Mouse (Mus musculus) heart, postnatal 25 days (tissue): ENCODE measurements around the gene Sp6. TPM values are rescaled to one million over a fixed set of nuclear protein-coding genes. Genes with fewer than 3 reads are reported as not detected.

ENCODE experiments used
- DNase-seq: peaks from one replicate; pipeline ENCODE4 v3.0.0; 2022; ENCODE audit warnings: low spot score
- intact Hi-C: fragments of 180-260 bp; cut with DNase I; formaldehyde crosslinking; loops from one replicate; pipeline ENCODE4 v1.15.1; 2025
- total RNA-seq, 2 experiments: library from RNA; stranded (reverse); gene quantifications; 2 replicates each; pipeline ENCODE4 v1.2.3; 2021

Gene Sp6
- total RNA-seq, 2 experiments from 2014 or later = 0.11 to 0.29 TPM

DNA sequence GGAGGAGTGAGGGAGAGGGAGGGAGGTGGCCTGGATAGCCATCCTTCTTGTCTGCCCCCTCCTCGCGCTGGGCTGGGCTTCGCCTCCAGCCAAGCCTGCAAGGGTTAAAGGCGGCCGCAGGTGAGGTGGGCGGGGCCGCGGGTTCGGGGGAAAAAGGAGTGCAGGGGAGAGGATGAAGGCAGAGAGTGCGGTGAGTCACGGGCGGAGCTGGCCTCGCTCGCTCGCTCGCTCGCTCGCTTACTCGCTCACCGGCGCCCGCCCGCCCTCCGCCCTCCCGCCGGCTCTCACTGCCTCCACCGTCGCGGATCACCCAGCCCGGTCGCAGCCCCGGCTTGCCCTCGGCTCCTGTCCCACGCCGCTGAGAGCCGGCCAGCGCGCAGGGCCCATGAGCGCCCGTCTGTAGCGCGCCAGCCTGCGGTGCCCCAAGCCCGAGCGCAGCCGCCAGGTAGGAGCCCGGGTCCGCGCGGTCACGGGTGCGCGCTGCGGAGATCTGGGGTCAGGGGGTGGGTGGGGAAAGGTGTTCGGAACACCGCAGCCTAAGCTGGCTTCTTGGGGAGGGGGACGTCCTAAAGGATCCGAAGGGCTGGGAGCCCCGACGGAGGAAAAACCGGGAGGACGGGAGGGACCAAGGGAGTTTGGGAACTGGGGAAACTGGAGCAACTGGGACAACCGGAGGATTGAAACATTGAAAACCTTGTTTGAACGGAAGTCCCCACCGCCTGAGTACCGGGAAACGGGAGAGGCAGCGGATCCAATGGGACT is 5.6 kb downstream of the Sp6 start:
- intact Hi-C loops = no loop called here

DNA sequence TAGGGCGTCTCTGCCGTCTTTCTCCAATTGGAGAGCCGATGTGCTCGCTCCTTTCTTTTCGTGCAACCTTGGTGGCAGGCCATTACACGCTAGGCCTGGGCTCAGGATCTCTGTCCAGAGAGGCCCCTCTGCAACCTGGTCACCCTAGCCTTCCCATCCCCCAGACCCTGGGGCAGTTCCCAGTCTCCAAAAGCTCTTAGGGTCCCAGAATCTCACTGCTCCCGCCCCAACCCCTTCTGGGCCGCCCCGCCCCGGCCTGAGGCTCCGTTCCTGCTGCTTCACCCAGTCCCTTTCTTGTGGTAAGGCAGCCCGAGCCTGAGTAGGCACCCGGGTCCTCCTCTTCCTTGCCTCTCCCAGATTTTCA is 6.1 kb downstream of the Sp6 start:
- intact Hi-C loops = no loop called here

More for the DNA sequence above, 5.6 kb downstream of the Sp6 start:
- DNase-seq = no peak

DNA sequence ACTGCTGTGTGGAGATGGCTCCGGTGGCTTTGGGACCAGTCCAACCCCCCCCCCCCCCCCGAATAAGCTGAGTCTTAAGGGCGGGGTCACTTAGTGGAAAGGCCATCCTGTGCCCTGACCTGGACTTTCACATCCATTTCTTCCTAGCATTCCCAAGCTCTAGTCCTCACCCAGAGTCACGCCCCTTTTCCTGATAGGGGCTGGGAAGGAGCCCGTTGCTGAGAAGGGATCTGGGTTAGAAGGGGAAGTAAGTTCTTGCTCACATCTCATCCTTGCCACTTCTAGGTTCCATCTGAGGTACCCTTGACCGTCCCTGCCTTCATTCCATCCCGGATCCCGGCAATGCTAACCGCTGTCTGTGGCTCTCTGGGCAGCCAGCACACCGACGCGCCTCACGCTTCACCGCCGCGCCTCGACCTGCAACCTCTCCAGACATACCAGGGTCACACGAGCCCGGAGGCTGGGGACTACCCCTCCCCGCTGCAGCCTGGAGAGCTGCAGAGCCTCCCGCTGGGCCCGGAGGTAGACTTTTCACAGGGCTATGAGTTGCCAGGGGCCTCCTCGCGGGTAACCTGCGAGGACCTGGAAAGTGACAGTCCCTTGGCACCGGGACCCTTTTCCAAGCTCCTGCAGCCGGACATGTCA is 8.0 kb downstream of the Sp6 start:
- intact Hi-C loops = loop anchor here (5.0 kb wide), 1 partner anchor 154 kb away; no protein-coding TSS in a partner anchor
- DNase-seq = no peak

More for the DNA sequence above, 6.1 kb downstream of the Sp6 start:
- no peak for DNase-seq

DNA sequence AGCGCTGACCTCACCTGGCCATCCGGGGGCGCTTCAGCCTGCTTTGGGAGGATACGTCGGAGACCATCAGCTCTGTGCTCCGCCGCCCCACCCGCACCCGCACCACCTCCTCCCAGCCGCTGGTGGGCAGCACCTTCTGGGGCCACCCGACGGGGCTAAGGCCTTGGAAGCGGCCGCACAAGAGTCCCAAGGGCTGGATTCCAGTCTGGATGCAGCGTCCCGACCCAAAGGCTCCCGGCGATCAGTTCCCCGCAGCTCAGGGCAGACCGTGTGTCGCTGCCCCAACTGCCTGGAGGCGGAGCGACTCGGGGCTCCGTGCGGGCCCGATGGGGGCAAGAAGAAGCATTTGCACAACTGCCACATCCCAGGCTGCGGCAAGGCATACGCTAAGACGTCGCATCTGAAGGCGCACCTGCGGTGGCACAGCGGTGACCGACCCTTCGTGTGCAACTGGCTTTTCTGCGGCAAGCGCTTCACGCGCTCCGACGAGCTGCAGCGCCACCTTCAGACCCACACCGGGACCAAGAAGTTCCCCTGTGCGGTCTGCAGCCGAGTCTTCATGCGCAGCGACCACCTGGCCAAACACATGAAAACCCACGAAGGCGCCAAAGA is 8.8 kb downstream of the Sp6 start:
- intact Hi-C loops = loop anchor here (2.0 to 5.0 kb wide), 2 partner anchors 105 to 155 kb away; partner anchors contain the start of gene Cdk5rap3
- peak; percentile 45 for DNase-seq

DNA sequence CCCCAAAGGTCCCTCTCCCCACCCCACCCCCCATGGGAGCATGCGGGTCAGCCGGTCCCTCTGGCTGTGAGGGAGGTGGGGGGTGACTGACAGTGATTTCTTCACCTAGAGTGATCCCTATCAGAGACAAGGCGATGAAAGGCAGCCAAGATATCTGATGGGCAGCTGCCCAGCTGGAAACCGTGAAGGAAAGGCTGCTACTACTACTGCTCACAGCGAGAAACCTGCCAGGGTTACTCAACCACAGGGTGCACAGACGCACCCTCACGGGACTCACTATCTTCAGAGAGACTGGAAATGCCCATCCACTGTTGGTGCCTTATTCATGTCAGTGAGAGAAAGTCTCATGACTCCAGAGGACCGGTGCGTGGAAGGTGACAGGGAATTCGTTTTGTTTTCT is 11.8 kb downstream of the Sp6 start:
- DNase-seq = no peak
- intact Hi-C loops = loop anchor here (5.0 kb wide), 1 partner anchor 158 kb away; no protein-coding TSS in a partner anchor

DNA sequence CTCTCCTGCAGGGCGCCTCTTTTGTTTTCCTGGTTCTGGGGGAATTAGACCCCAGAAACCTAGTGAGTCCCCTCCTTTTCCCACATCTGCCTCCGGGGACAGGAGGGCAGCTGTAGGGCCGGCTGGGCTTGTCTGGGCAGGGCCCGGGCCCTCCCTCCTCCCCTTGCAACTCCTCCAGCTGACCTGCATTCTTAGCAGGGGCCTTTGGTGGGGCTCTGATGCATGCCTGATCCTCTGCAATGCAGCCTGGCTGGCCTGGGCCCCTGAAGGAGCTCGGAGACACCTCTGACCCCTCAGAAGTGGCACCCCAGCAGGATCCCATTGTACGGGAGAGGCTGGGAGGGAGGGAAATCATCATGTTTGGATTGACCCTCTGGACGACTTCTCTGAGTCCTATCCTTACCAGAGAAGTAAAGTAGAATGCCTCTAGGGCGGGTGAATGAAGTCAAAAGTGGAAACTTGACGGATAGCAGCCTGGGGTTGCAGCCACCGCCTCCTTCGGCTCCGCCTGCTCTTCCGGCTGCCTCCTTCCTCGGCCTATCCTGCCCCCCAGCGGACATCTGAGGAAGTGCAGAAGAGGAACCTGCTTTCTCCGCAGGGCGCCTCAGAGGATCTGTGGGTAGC is 12.6 kb downstream of the Sp6 start:
- intact Hi-C loops = no loop called here
- DNase-seq = peak; percentile 64

DNA sequence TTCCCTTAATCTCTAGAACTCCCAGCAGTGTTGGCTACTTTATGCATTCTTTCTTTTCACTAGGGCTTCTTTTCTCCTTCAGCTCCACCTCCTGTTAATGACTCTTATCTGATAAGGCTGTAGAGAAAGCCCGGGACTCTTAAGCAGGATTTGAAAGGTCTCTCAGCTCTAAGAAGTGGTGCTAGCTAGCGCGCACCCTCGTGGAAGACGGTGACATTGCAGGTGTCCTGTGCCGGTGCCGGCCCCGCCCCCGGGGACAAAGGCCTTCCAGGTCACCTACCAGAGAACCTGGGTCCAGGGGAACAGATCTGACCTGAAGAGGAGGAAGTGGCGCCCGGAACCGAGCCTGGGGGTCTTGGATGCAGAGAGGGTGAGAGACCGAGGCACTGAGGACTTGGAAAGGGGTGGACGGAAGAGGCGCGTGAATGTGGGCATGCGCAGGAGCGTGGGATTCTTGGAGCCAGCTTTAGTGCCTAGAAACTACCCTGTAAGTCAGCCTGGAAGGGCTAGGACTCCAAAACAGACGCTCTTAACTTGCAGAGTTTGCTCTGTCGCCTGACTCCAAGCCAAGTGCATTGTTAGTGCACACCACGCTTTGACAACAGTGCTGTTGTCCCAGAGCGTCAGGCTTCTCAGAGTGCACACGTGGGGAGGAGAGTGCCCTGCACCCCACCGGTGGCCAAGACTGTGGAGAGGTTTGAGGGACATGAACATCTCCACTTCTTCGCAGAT is 16.7 kb downstream of the Sp6 start, which contains the start of gene Scrn2:
TSS of gene Scrn2 (plus strand) at position 253 of the 732 bp plus-strand sequence.
- peak; percentile 67 for DNase-seq
- intact Hi-C loops = loop anchor here (2.0 kb wide), 1 partner anchor 111 kb away; no protein-coding TSS in a partner anchor

DNA sequence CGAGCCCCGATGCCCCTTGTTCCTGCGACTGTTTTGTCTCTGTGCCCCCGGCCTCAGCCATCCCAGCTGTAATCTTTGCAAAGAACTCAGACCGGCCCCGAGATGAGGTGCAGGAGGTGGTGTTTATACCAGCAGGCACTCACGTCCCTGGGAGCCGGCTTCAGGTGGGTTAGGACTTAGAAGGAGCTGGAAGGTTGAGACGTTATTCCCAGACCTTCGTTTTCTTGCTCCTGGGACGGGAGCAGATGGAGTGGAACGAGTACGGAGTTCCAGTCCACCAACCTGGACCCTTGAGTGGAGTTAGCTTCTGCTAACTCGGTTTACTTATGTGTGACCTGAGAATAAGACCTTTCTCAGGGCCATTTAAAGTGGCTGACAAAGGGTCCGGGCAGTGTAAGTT is 17.2 kb downstream of the Sp6 start:
- no peak for DNase-seq
- intact Hi-C loops = no loop called here

DNA sequence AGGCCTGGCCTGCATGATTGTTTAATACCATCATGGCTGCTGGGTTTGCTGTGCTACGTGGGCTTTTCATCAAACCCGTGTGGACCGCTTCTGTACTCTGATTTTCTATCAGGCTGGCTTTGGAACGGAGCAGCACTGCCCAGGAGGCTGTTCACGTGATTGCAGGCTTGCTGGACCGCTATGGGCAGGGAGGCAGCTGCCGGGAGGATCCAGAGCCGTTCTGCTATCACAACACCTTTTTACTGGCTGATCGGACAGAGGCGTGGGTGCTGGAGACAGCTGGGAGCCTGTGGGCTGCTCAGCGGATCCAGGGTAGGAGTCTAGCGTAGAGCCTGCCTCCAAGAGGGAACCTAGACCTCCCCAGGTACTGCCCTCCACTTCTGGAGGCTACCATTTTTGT is 18.8 kb downstream of the Sp6 start:
- intact Hi-C loops = no loop called here

DNA sequence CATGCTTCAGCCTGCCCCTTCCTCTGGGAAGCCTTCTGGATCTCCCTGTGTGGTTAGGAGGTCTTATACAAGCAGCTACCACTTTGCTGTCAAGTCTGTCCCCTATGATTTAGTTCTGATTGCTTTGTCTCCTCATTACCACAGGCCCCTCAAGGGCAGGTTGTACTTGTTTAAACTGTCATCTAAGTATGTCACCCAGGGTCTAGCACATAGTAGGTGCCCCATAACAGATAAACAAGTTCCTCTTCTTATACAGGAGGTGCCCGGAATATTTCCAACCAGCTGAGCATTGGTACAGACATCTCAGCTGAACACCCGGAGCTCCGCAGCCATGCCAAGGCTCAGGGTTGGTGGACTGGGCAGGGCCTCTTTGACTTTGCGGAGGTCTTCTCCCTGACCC is 19.3 kb downstream of the Sp6 start:
- no peak for DNase-seq
- intact Hi-C loops = no loop called here

More for the DNA sequence above, 18.8 kb downstream of the Sp6 start:
- no peak for DNase-seq

DNA sequence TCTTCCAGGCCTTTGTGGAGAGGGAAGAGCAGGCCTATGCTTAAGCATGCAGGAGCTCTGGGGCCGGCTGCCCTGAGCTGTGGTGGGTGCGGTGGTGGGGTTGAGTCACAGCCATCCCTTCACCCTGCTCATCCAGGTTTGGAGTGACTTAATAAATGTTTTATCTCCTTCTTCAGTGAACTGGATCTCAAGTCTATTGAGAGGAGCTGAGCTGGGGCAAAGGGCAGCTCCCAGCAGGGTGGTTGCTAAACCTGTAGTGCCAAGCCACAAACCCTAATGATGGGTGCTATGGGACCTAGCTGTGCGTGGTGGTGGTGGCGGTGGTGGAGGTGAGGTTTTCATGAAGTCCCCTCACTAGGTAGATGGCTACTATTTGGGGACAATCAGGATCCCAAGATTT is 20.6 kb downstream of the Sp6 start:
- intact Hi-C loops = no loop called here
- DNase-seq = no peak

DNA sequence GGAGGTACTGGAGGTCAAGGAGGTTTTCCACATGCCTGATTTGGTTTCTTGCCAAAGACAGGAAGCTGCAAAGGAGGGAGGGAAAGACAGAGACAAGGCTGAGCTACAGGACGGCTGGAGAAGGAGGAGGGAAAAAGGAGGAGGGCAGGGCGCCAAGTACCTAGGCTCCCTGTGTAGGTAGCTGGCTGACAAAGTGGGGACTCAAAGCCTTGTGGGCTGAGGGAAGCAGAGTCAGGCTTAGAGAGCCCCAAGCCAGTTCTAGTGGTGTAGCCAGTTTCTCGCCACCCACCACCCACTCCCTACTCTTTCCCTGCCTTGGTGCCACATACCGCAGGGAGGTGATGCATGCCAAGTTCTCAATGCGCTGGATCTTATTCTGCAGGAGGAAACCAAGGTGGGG is 22.9 kb downstream of the Sp6 start:
- intact Hi-C loops = no loop called here
- no peak for DNase-seq

DNA sequence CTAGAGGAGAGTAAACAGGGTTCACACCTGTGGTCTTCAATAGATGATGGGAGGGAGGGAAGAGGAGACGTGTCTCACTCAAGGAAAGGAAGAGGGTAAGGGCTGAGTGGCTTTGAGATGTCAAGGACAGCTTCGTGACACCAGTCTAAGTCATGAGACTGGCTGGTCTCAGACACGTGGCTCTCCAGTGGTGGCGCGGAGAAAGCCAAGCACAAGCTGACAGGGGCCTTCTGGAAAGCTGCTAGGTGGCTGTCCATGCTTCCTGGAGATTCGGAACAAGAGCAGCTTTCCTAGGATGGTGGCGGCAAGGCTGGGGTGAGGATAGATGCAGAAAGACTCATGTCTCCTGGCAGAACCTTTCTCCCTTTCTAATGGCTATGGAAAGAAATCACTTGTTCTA is 25.7 kb downstream of the Sp6 start:
- no peak for DNase-seq
- intact Hi-C loops = no loop called here

DNA sequence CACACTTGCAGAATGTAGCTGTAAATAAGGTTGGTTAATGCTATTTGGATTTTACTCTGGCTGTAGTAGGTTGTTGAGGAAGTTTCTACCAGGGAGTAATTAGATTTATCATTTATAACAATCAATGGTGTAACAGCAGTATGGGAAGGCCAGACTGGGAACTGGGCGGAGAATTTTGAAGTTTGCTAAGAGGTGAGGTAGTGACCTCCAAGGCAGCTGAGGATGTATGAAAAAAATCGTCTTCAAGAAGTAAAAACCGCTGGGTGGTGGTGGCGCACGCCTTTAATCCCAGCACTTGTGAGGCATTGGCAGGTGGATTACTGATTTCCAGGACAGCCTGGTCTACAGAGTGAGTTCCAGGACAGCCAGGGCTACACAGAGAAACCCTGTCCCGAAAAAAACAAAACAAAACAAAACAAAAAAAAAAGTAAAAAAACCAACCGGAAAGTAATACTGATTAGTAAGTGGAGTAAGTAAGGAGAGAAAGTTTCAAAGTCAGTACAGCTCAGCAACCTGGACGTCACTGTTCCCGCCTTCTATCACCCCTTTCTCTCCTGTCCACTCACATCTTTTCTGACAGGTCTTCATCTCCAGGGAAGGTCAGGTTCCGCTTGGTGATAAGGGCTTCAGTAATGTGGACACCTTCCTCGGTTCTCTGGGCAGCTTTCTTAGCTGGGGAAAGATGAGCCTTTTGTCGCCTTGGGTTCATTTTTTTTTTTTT is 27.3 kb downstream of the Sp6 start:
- intact Hi-C loops = no loop called here
- no peak for DNase-seq

DNA sequence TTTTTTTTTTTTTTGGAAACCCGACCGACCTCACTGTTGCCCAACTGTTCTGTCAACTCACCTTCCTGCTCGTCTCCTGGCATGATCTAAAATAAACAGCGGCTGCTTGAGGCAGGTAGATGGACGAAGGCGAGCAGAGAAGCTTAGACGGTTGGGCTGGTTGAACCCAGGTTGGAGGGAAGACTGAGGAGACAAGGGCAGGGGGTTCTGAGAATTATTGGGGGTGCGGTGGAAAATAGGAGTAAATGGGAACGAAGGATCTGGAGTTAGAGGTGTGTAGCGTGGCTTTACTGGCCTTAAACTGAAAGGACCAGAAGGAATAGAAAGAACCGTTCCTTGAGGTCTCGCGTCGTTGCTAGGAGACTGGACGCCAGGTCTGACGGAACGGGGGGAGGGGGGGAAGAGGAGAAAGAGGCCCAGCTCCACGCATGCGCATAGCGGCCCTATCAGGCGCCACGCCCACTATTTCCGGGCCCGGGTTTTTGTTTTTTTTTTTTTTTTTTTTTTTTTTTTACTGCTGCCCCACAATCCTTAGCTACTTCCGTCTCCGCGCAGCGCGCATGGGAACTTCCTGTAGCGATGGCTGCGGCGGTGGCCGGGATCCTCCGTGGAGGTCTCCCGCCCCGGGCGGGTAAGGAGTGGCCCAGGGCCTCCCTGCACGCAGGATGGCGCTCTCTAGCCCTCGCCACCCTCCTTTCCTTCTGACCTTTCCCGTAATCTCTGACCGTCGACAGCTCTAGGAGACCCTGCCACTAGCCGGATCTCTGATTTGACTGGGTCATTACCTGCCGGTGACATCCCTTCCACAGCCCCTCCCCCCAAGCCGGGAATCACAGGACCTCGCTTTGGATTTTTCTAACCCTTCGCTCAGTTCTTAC is 28.1 kb downstream of the Sp6 start, which contains the start of the genes Lrrc46 and Mrpl10:
TSS of gene Lrrc46 (minus strand) at position 386 of the 878 bp plus-strand sequence.
TSS of gene Mrpl10 (plus strand) at position 539 of the 878 bp plus-strand sequence.
- intact Hi-C loops = no loop called here

DNA sequence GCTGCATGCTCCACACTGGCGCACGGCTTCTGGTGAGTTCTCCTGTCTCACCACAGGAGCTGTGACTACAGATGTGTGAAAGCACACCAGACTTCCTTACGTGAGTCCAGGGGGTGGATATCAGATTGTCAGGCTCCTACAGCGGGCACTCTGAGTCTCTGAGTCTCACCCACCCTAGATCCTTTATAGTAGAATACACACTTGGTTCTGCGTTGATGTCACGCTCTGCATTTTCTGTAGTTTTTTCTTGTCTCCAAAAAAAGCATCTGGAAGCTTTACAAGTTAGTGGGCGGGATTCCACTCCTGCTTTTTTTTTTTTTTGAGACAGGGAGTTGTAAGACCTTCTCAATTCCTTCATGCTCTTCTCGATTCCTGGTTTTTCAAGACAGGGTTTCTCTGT is 31.7 kb downstream of the Sp6 start:
- intact Hi-C loops = no loop called here
- DNase-seq = no peak

More for the DNA sequence above, 28.1 kb downstream of the Sp6 start, which contains the start of the genes Lrrc46 and Mrpl10:
- DNase-seq = peak; percentile 69

DNA sequence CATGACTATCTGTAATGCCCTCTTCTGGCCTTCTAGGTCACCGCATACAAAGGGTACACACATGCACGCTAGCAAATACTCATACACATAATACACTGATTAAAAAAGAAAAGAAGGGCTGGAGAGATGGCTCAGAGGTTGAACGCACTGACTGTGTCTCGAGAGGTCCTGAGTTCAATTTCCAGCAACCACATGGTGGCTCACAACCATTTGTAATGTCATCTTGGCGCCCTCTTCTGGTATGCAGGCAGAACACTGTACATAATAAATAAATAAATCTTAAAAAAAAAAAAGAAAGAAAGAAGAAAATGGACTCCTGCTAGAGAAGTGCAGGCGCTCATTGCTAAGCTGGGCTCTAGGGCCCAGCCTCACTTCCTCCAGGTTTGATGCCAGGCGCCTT is 32.7 kb downstream of the Sp6 start:
- intact Hi-C loops = no loop called here

DNA sequence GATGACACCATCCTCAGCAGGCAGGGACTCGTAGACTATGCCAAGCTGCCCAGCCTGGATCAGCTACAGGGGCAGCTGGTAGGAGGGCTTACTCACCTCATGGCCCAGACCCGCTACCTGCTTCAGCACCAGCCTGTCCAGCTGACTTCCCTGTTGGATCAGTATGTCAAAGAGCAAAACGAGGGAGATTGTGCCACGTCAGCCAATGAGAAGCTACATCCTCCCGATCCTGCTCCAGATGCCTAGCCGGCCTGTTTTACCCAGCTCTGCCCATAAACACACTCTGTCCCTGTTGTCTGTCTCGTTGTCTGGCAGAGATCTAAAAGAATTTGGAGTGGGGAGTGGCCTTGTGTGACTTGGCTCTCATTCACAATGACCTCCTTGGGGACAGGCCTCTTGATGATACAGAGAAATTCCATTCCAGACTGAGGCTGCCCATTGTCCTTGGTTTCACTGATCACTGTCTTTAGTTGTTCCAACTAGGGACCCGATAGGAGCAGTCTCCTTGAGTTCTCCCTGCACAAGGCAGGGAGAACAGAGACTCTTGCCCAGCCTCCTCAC is 35.0 kb downstream of the Sp6 start:
- intact Hi-C loops = no loop called here
- DNase-seq = no peak

More for the DNA sequence above, 32.7 kb downstream of the Sp6 start:
- DNase-seq = no peak
